Mouse (Mus musculus): ENCODE measurements around the gene Smpdl3a.

- TF ChIP-seq POLR2A (IDR thresholded peaks at IDR 0.05; ENCODE audit: low read depth, low read length) (no peak), CTCF (IDR thresholded peaks at IDR 0.05; ENCODE audit: extremely low read depth, insufficient read depth, insufficient read length, insufficient replicate concordance) (no peak)
Measured at GRCm38 (mm10) chr10:57819209-57819608, 25.1 kb downstream of the Smpdl3a start.

All from spleen, adult 2 months (tissue).